Mouse (Mus musculus): Measurements from ENCODE around the gene Sec14l1. TPM values are rescaled to one million over a fixed set of nuclear protein-coding genes. Genes with fewer than 3 reads are reported as not detected.

Gene Sec14l1
- total RNA-seq (2023; ENCODE audit: inconsistent age): 24.3 to 28.5 TPM (median 26.7 TPM) in 4 replicates

GRCm38 (mm10) chr11:117114592-117115345 is at the start of gene Sec14l1:
TSS of gene Sec14l1 (plus strand) at chr11:117115168.

GRCm38 (mm10) chr11:117199282-117200175 is 84.6 kb downstream of the Sec14l1 start, which contains the start of gene Sept9:
TSS of gene Sept9 (plus strand) at chr11:117199661.

Other genes starting within 250 kb of the Sec14l1 start
- gene Mgat5b, start 196.3 kb upstream of the Sec14l1 start, total RNA-seq (2023; ENCODE audit: inconsistent age): not detected in 4 replicates
- 36.7 to 43.7 TPM (median 38.2 TPM) in 4 replicates for gene Sept9, start 84.5 kb downstream of the Sec14l1 start, total RNA-seq (2023; ENCODE audit: inconsistent age)

Measured in B cell, adult (primary cell).